Mouse (Mus musculus) stomach, embryonic 14.5 days (tissue): Measurements from ENCODE around the gene Jade1. TPM values are rescaled to one million over a fixed set of nuclear protein-coding genes. Genes with fewer than 3 reads are reported as not detected.

Experiments used
- ATAC-seq: fragments of 200-750 bp; cut with Nextera tagmentation; 2 replicates; pipeline ENCODE4 v1.8.0; 2017; ENCODE audit warnings: low read depth, moderate TSS enrichment; ENCODE audit not compliant: insufficient number of reproducible peaks, insufficient read depth, low FRiP score
- H3K27ac ChIP-seq: fragments of 300-500 bp; sonication (generic); 2 replicates; pipeline ENCODE4 v1.5.1; 2014; ENCODE audit warnings: mild to moderate bottlenecking, low read length, moderate library complexity, mixed read lengths
- H3K27me3 ChIP-seq: fragments of 300-500 bp; sonication (generic); 2 replicates; pipeline ENCODE4 v1.6.1; 2014; ENCODE audit warnings: low read length, control low read depth, mixed read lengths; ENCODE audit not compliant: control insufficient read depth, insufficient read depth
- H3K36me3 ChIP-seq: fragments of 300-500 bp; sonication (generic); 2 replicates; pipeline ENCODE4 v1.6.1; 2014; ENCODE audit warnings: mild to moderate bottlenecking, control low read depth, low read length, moderate library complexity, mixed read lengths; ENCODE audit not compliant: control insufficient read depth, insufficient read depth
- H3K4me1 ChIP-seq: fragments of 300-500 bp; sonication (generic); 2 replicates; pipeline ENCODE4 v1.6.1; 2014; ENCODE audit warnings: low read length, control low read depth, mixed read lengths; ENCODE audit not compliant: control insufficient read depth, insufficient read depth
- H3K4me2 ChIP-seq: fragments of 300-500 bp; sonication (generic); replicated peaks from 2 replicates; pipeline ENCODE4 v1.6.1; 2014; ENCODE audit warnings: low read depth, low read length, control low read depth
- H3K4me3 ChIP-seq: fragments of 300-500 bp; sonication (generic); 2 replicates; pipeline ENCODE4 v1.5.1; 2014; ENCODE audit warnings: low read depth, low read length, control low read depth
- H3K9ac ChIP-seq: fragments of 300-500 bp; sonication (generic); replicated peaks from 2 replicates; pipeline ENCODE4 v1.6.1; 2014; ENCODE audit warnings: low read depth, mild to moderate bottlenecking, control low read depth, low read length, moderate library complexity, mixed read lengths
- H3K9me3 ChIP-seq: fragments of 300-500 bp; sonication (generic); 2 replicates; pipeline ENCODE4 v1.6.1; 2016; ENCODE audit warnings: low read depth, low read length, control low read depth; ENCODE audit not compliant: control insufficient read depth
- WGBS: fragments of 180-500 bp; shearing (Covaris S2); extraction: QIAGEN DNeasy Blood & Tissue Kit; methylation state at CpG from one replicate; pipeline ENCODE4 v1.1.7; 2014; 5-methylcytosine and 5-hydroxymethylcytosine counted together
- polyA plus RNA-seq: library from polyadenylated mRNA; unstranded; fragments of >200 nt; fragmentation: Nextera tagmentation; extraction: Ambion mirVana; gene quantifications from 2 replicates; pipeline ENCODE4 v1.2.1, GENCODE M21; 2014

Jade1 gene
- polyA plus RNA-seq, 1 experiment from 2014 or later, result 12.1 TPM

DNA sequence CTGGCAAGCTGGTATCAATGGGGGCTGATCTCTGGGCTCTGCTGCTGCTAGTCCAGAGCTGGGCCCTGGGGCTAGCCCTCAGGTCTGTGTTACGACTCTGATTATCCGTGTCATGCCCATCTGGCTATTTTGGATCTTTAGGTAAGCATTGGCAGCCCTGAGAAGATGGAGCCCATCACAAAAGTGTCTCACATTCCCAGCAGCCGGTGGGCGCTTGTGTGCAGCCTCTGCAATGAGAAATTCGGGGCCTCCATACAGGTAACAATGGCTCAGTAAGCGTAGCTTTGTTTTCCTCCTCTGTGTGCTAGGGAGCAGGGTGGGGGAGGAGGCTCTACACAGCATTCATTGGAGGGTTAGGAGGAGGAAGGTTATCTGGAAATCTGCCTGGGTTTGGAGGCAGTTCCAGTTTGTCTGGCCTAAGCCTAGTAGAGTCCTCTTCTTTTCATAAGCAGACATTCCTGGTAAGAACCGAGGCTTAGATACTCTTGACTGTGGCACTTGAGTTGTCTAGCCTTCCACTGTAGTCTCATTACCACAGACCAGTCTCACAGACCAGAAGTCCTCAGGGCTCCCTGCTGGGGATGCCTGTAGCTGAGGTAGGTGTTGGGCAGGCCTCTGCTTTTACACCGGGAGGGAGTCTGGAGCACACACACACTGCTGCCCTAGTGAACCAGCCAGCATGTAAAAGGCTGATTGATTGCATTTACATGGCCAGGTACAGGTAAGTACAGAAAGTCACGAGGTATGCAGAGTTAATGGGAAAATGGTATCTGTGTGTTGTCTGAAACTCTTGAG, 45.9 kb downstream of the Jade1 start:
- no peak for ATAC-seq
- 76% methylated on average over 9 of the region's 9 CpGs for whole genome bisulfite sequencing
- H3K9ac ChIP-seq, result no peak overlapping the region
- no peak overlapping the region for H3K4me3 ChIP-seq
- no peaks in the 10 kb centered on the region for H3K9me3 ChIP-seq
- H3K27ac ChIP-seq, result no peak overlapping the region
- peaks cover 5% of the 10 kb centered on the region; the same call in 1 of the 2 replicates for H3K4me1 ChIP-seq
- H3K4me2 ChIP-seq, result no peak overlapping the region
- peaks cover 16% of the 10 kb centered on the region for H3K36me3 ChIP-seq
- no peaks in the 10 kb centered on the region for H3K27me3 ChIP-seq

DNA sequence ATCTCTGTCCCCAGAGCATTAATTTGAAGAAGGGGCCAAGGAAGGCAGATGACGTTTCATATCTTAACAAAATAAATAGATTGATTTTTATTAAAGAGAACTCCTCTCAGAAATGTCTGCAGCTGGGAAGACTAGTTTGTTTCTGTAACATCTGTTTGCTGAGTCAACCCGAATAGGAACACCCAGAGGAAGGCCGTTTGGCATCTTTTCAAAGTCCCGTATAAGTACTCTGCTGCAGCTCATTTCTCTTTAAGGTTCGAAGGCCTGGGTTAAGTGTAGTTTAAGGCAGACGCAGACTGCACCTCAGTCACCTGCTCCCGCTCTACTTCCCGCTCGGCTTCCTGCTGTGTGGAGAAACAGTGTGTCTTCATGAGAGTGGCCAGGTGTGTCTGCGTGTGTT, 47.4 kb downstream of the Jade1 start:
- Histone ChIP-seq H3K36me3 (peaks cover 7% of the 10 kb centered on the region; the same call in 1 of the 2 replicates), H3K4me3 (no peak overlapping the region), H3K9me3 (no peaks in the 10 kb centered on the region), H3K27me3 (no peaks in the 10 kb centered on the region), H3K9ac (no peak overlapping the region), H3K4me1 (peaks cover 5% of the 10 kb centered on the region; the same call in 1 of the 2 replicates), H3K27ac (no peak overlapping the region), H3K4me2 (no peak overlapping the region)
- WGBS, result 38% methylated on average over 10 of the region's 10 CpGs
- no peak for ATAC-seq

DNA sequence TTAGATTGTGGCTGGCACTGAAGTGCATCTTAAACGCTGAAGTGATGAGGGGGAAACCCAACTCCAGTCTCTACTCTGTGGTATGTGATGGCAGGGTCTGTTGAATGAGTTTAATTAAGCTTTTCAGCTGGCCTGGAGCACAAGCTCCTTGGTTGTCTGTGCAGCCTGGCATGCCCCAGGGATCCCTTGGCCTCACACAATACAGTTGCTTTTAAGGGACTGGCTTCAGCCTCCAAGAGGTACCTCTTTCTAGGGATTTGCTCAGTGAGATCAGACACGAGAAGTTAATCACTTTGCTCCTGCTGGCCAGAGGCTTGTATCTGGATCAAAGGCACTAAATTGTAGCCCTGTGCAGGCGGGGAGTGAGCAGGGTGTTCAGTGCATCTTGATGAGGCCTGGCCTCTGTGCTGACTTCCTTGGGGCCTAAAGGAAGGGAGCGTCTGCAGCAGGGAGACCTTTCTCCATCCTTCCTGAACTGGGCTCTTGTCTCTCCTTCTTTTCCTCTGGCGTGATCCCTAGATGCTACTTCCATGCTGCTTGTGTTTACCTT, 48.0 kb downstream of the Jade1 start:
- no peaks in the 10 kb centered on the region for H3K27me3 ChIP-seq
- H3K9me3 ChIP-seq, result no peaks in the 10 kb centered on the region
- H3K4me1 ChIP-seq, result peaks cover 5% of the 10 kb centered on the region; the same call in 1 of the 2 replicates
- no peak overlapping the region for H3K4me2 ChIP-seq
- no peak overlapping the region for H3K4me3 ChIP-seq
- no peak overlapping the region for H3K9ac ChIP-seq
- ATAC-seq, result no peak
- H3K36me3 ChIP-seq, result peaks cover 7% of the 10 kb centered on the region; the same call in 1 of the 2 replicates
- 71% methylated on average over 5 of the region's 5 CpGs for WGBS
- H3K27ac ChIP-seq, result no peak overlapping the region

DNA sequence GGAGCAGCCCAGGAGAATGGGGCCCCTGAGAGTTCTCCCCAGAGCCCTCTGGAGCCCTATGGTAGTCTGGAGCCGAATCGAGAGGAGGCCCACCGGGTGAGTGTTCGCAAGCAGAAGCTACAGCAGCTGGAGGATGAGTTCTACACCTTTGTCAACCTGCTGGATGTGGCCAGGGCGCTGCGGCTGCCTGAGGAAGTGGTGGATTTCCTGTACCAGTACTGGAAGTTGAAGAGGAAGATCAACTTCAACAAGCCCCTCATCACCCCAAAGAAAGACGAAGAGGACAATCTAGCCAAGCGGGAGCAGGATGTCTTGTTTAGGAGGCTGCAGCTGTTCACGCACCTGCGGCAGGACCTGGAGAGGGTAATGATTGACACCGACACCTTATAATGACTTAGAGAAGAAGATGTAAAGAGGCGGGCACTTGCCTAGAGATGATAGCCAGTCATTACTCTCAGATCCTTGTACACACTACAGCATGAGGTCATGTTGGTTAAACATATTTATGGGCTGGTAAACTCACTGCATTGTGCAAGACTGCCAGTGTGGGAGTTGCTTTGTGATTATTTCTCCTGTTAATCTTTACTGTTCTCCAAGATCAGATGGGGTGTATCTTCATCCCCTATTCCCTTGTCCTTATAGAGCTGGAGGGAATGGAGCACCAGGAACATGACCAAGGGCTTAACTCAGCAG, 49.2 kb downstream of the Jade1 start:
- WGBS, result 84% methylated on average over 12 of the region's 12 CpGs
- H3K9ac ChIP-seq, result no peak overlapping the region
- peaks cover 5% of the 10 kb centered on the region; the same call in 1 of the 2 replicates for H3K4me1 ChIP-seq
- H3K4me3 ChIP-seq, result no peak overlapping the region
- H3K9me3 ChIP-seq, result no peaks in the 10 kb centered on the region
- ATAC-seq, result no peak
- no peaks in the 10 kb centered on the region for H3K27me3 ChIP-seq
- peaks cover 12% of the 10 kb centered on the region; the same call in 1 of the 2 replicates for H3K36me3 ChIP-seq
- H3K27ac ChIP-seq, result no peak overlapping the region
- no peak overlapping the region for H3K4me2 ChIP-seq

DNA sequence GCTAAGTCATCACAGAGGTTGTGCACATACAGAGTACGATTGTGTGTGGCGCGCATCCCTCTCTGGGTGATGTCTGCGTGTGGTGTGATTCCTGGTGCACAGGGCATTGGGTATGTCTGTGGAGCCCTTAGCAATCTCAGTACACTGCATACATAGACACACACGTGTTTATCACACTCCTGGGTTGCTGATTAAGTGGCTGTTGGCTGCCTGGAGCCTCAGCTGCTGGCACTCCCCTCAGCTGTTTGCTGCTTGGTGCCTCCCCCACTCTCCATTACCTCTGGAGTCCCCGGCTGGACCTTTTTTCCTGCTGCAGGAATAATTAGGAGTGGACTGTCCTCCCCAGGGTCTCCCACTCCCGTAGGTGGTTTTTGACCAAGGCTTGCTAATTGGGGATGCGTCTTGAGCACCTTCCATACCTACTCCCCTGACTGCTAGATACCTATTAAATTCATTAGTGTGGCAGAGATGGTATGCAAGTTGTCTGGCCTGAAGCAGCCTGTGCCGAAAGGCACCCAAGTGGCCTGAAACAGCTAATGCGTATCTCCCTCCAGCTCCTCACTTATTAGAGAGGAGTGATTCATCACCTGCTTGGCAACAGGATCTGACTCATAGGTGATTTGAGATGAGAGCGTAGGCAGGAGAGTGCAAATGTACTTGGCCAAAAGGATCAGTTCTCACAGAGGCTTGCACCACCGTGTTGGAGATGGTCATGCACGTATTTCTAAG, 50.2 kb downstream of the Jade1 start:
- Histone ChIP-seq H3K4me1 (peaks cover 5% of the 10 kb centered on the region; the same call in 1 of the 2 replicates), H3K27ac (no peak overlapping the region), H3K9ac (no peak overlapping the region), H3K4me2 (no peak overlapping the region), H3K27me3 (no peaks in the 10 kb centered on the region), H3K4me3 (no peak overlapping the region), H3K9me3 (no peaks in the 10 kb centered on the region), H3K36me3 (peaks cover 17% of the 10 kb centered on the region; the same call in 1 of the 2 replicates)
- 87% methylated on average over 13 of the region's 13 CpGs for WGBS
- no peak for ATAC-seq

DNA sequence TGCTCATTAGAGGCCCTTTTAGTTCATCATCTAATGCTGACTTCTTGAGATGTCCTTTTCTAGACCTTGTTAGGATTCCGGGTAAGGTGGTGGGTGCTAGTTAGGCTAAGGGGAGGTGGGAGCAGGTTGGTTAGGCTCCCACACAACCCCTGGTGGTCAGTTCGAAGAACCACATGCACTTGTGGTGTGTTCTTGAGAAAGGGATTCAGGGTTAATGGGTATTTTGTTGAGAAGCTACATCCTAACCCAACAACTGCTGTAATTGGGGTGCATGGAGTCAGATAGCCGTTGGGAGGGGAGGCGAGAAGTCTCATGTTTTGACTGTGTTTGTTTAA, 50.8 kb downstream of the Jade1 start:
- Histone ChIP-seq H3K36me3 (peaks cover 19% of the 10 kb centered on the region; the same call in 1 of the 2 replicates), H3K27me3 (no peaks in the 10 kb centered on the region), H3K9ac (no peak overlapping the region), H3K4me2 (no peak overlapping the region), H3K9me3 (no peaks in the 10 kb centered on the region), H3K4me3 (no peak overlapping the region), H3K27ac (no peak overlapping the region), H3K4me1 (peaks cover 5% of the 10 kb centered on the region; the same call in 1 of the 2 replicates)
- WGBS, result 88% methylated on average over 4 of the region's 4 CpGs
- no peak for ATAC-seq

DNA sequence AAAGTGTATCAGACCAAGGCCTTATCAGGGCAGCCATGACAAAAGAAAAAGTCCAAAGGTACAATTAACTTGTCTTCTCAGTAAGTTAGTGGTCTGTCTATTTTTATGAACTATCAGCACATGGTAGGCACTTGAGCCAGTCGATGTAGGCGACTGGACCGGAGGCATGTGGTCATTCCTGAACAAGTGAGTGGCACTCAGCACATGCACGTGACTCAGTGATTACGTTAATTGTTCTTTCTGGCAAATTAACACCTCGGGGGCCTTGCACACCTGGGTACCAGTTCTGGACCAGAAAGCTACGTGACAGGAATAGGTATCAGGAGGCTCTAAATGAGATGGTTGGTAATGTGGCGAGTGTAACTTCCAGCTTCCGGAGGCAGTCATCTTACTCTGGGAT, 51.5 kb downstream of the Jade1 start:
- H3K9ac ChIP-seq, result no peak overlapping the region
- peaks cover 5% of the 10 kb centered on the region; the same call in 1 of the 2 replicates for H3K4me1 ChIP-seq
- no peak overlapping the region for H3K4me2 ChIP-seq
- 94% methylated on average over 9 of the region's 9 CpGs for WGBS
- H3K36me3 ChIP-seq, result peaks cover 25% of the 10 kb centered on the region
- H3K9me3 ChIP-seq, result no peaks in the 10 kb centered on the region
- H3K27ac ChIP-seq, result no peak overlapping the region
- no peak overlapping the region for H3K4me3 ChIP-seq
- ATAC-seq, result no peak
- H3K27me3 ChIP-seq, result no peaks in the 10 kb centered on the region

DNA sequence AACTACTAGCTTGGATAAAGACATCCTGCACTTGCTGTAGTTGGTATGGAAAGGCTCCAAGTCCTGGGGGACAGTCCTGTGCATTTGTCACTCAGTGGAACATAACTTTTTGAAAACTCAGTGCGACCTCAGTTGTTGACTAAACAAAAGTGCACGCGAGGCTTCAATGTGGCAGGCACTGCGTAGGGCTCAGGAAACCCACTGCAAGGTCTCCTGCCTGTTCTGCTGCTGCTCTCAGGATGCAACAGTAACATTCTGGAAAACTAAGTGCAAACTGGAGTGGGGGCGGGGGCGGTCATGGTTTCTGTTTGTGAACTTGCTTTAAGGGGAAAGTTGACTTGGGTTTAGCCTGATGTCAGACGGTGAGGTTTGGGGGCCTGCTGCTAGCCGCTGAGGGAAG, 51.9 kb downstream of the Jade1 start:
- H3K9me3 ChIP-seq, result no peaks in the 10 kb centered on the region
- no peak for ATAC-seq
- no peak overlapping the region for H3K9ac ChIP-seq
- H3K27ac ChIP-seq, result no peak overlapping the region
- peaks cover 25% of the 10 kb centered on the region for H3K36me3 ChIP-seq
- WGBS, result 84% methylated on average over 8 of the region's 8 CpGs
- H3K27me3 ChIP-seq, result no peaks in the 10 kb centered on the region
- no peak overlapping the region for H3K4me3 ChIP-seq
- H3K4me1 ChIP-seq, result peaks cover 5% of the 10 kb centered on the region; the same call in 1 of the 2 replicates
- no peak overlapping the region for H3K4me2 ChIP-seq
